Mouse (Mus musculus): ENCODE data around the gene 2010111I01Rik. TPM values are rescaled to one million over a fixed set of nuclear protein-coding genes. Genes with fewer than 3 reads are reported as not detected.

The 2010111I01Rik gene
- polyA plus RNA-seq, 1 experiment from 2014 or later: 28.5 TPM

- peak; percentile 29 for DNase-seq (ENCODE audit: low spot score)
- 35% methylated on average over 13 of the region's 13 CpGs for WGBS
- H3K4me3 ChIP-seq: no peak overlapping the region
- no peaks in the 10 kb centered on the region for H3K27me3 ChIP-seq (ENCODE audit: low read depth, poor library complexity, severe bottlenecking)
- no peaks in the 10 kb centered on the region for H3K9me3 ChIP-seq (replicated peaks)
- peaks cover 26% of the 10 kb centered on the region for H3K4me1 ChIP-seq
- H3K36me3 ChIP-seq: no peaks in the 10 kb centered on the region
- H3K27ac ChIP-seq (replicated peaks): peak overlapping the region; percentile 83
Measured at GRCm38 (mm10) chr13:63171347-63172096, 206.8 kb downstream of the 2010111I01Rik start.

- 72% methylated on average over 3 of the region's 3 CpGs for WGBS
- no peaks in the 10 kb centered on the region for H3K27me3 ChIP-seq (ENCODE audit: low read depth, poor library complexity, severe bottlenecking)
- peak overlapping the region; percentile 83 for H3K27ac ChIP-seq (replicated peaks)
- no peaks in the 10 kb centered on the region for H3K36me3 ChIP-seq
- no peak overlapping the region for H3K4me3 ChIP-seq
- H3K4me1 ChIP-seq: peaks cover 26% of the 10 kb centered on the region
- no peak for DNase-seq (ENCODE audit: low spot score)
- no peaks in the 10 kb centered on the region for H3K9me3 ChIP-seq (replicated peaks)
Measured at GRCm38 (mm10) chr13:63172097-63172445, 207.4 kb downstream of the 2010111I01Rik start.

- H3K9me3 ChIP-seq (replicated peaks): no peaks in the 10 kb centered on the region
- DNase-seq (ENCODE audit: low spot score): no peak
- no peak overlapping the region for H3K27ac ChIP-seq (replicated peaks)
- H3K4me1 ChIP-seq: peaks cover 26% of the 10 kb centered on the region
- WGBS: 85% methylated on average over 6 of the region's 6 CpGs
- no peaks in the 10 kb centered on the region for H3K36me3 ChIP-seq
- no peak overlapping the region for H3K4me3 ChIP-seq
- H3K27me3 ChIP-seq (ENCODE audit: low read depth, poor library complexity, severe bottlenecking): no peaks in the 10 kb centered on the region
Measured at GRCm38 (mm10) chr13:63174252-63175020, 209.7 kb downstream of the 2010111I01Rik start.

GRCm38 (mm10) chr13:63176131-63176530 lies 211.4 kb downstream of the 2010111I01Rik start:
- no peak for DNase-seq (ENCODE audit: low spot score)
- no peak overlapping the region for H3K27ac ChIP-seq (replicated peaks)
- H3K36me3 ChIP-seq: no peaks in the 10 kb centered on the region
- no peaks in the 10 kb centered on the region for H3K27me3 ChIP-seq (ENCODE audit: low read depth, poor library complexity, severe bottlenecking)
- 81% methylated on average over 4 of the region's 4 CpGs for WGBS
- H3K4me3 ChIP-seq: no peak overlapping the region
- peaks cover 12% of the 10 kb centered on the region for H3K4me1 ChIP-seq
- H3K9me3 ChIP-seq (replicated peaks): no peaks in the 10 kb centered on the region

GRCm38 (mm10) chr13:63177232-63177631 lies 212.5 kb downstream of the 2010111I01Rik start:
- Histone ChIP-seq H3K36me3 (no peaks in the 10 kb centered on the region), H3K9me3 (replicated peaks) (no peaks in the 10 kb centered on the region), H3K27ac (replicated peaks) (no peak overlapping the region), H3K27me3 (ENCODE audit: low read depth, poor library complexity, severe bottlenecking) (no peaks in the 10 kb centered on the region), H3K4me3 (no peak overlapping the region), H3K4me1 (peaks cover 1% of the 10 kb centered on the region)
- no peak for DNase-seq (ENCODE audit: low spot score)
- WGBS: 91% methylated on average over 4 of the region's 4 CpGs

GRCm38 (mm10) chr13:63180641-63181235 lies 216.0 kb downstream of the 2010111I01Rik start:
- peaks cover 13% of the 10 kb centered on the region for H3K4me1 ChIP-seq
- WGBS: 83% methylated on average over 4 of the region's 4 CpGs

GRCm38 (mm10) chr13:63184946-63185345 lies 220.3 kb downstream of the 2010111I01Rik start:
- 66% methylated on average over 6 of the region's 6 CpGs for WGBS
- Histone ChIP-seq H3K9me3 (replicated peaks) (no peaks in the 10 kb centered on the region), H3K4me1 (peaks cover 28% of the 10 kb centered on the region), H3K36me3 (no peaks in the 10 kb centered on the region), H3K27ac (replicated peaks) (peak overlapping the region; percentile 60), H3K27me3 (ENCODE audit: low read depth, poor library complexity, severe bottlenecking) (no peaks in the 10 kb centered on the region), H3K4me3 (no peak overlapping the region)
- DNase-seq (ENCODE audit: low spot score): peak; percentile 33

More at GRCm38 (mm10) chr13:63180641-63181235, 216.0 kb downstream of the 2010111I01Rik start:
- no peaks in the 10 kb centered on the region for H3K36me3 ChIP-seq
- no peak for DNase-seq (ENCODE audit: low spot score)
- no peak overlapping the region for H3K4me3 ChIP-seq
- H3K27ac ChIP-seq (replicated peaks): no peak overlapping the region
- no peaks in the 10 kb centered on the region for H3K9me3 ChIP-seq (replicated peaks)
- no peaks in the 10 kb centered on the region for H3K27me3 ChIP-seq (ENCODE audit: low read depth, poor library complexity, severe bottlenecking)

GRCm38 (mm10) chr13:63186217-63186616 lies 221.5 kb downstream of the 2010111I01Rik start:
- 81% methylated on average over 4 of the region's 4 CpGs for WGBS
- Histone ChIP-seq H3K27ac (replicated peaks) (peak overlapping the region; percentile 60; the same call in 1 of the 2 replicates), H3K27me3 (ENCODE audit: low read depth, poor library complexity, severe bottlenecking) (no peaks in the 10 kb centered on the region), H3K36me3 (no peaks in the 10 kb centered on the region), H3K9me3 (replicated peaks) (no peaks in the 10 kb centered on the region), H3K4me3 (no peak overlapping the region), H3K4me1 (peaks cover 28% of the 10 kb centered on the region)
- DNase-seq (ENCODE audit: low spot score): no peak

- H3K9me3 ChIP-seq (replicated peaks): no peaks in the 10 kb centered on the region
- WGBS: 79% methylated on average over 1 of the region's 1 CpGs
- H3K36me3 ChIP-seq: no peaks in the 10 kb centered on the region
- 0 out of 2 replicates have a peak overlapping the region, but pooled peaks have one; percentile 60 for H3K27ac ChIP-seq (replicated peaks)
- no peaks in the 10 kb centered on the region for H3K27me3 ChIP-seq (ENCODE audit: low read depth, poor library complexity, severe bottlenecking)
- no peak for DNase-seq (ENCODE audit: low spot score)
- no peak overlapping the region for H3K4me3 ChIP-seq
- peaks cover 28% of the 10 kb centered on the region for H3K4me1 ChIP-seq
Measured at GRCm38 (mm10) chr13:63186642-63187041, 221.9 kb downstream of the 2010111I01Rik start.

GRCm38 (mm10) chr13:63187145-63188143 lies 222.8 kb downstream of the 2010111I01Rik start:
- Histone ChIP-seq H3K9me3 (replicated peaks) (no peaks in the 10 kb centered on the region), H3K36me3 (no peaks in the 10 kb centered on the region), H3K27me3 (ENCODE audit: low read depth, poor library complexity, severe bottlenecking) (no peaks in the 10 kb centered on the region), H3K4me1 (peaks cover 28% of the 10 kb centered on the region), H3K4me3 (no peak overlapping the region), H3K27ac (replicated peaks) (peak overlapping the region; percentile 33; the same call in 1 of the 2 replicates)
- DNase-seq (ENCODE audit: low spot score): no peak
- 78% methylated on average over 13 of the region's 13 CpGs for WGBS

GRCm38 (mm10) chr13:63188306-63188705 lies 223.6 kb downstream of the 2010111I01Rik start:
- no peaks in the 10 kb centered on the region for H3K27me3 ChIP-seq (ENCODE audit: low read depth, poor library complexity, severe bottlenecking)
- H3K36me3 ChIP-seq: no peaks in the 10 kb centered on the region
- peaks cover 28% of the 10 kb centered on the region for H3K4me1 ChIP-seq
- DNase-seq (ENCODE audit: low spot score): no peak
- H3K27ac ChIP-seq (replicated peaks): no peak overlapping the region
- no peak overlapping the region for H3K4me3 ChIP-seq
- WGBS: 88% methylated on average over 5 of the region's 5 CpGs
- no peaks in the 10 kb centered on the region for H3K9me3 ChIP-seq (replicated peaks)

- Histone ChIP-seq H3K9me3 (replicated peaks) (no peaks in the 10 kb centered on the region), H3K27ac (replicated peaks) (no peak overlapping the region), H3K27me3 (ENCODE audit: low read depth, poor library complexity, severe bottlenecking) (no peaks in the 10 kb centered on the region), H3K36me3 (no peaks in the 10 kb centered on the region), H3K4me3 (no peak overlapping the region), H3K4me1 (peaks cover 28% of the 10 kb centered on the region)
- 72% methylated on average over 2 of the region's 2 CpGs for WGBS
- DNase-seq (ENCODE audit: low spot score): no peak
Measured at GRCm38 (mm10) chr13:63188811-63189210, 224.1 kb downstream of the 2010111I01Rik start.
